Mouse (Mus musculus) midbrain, postnatal 0 days (tissue): Measurements from ENCODE around the gene Lrrc17. TPM values are rescaled to one million over a fixed set of nuclear protein-coding genes. Genes with fewer than 3 reads are reported as not detected.

Experiments used
- ATAC-seq: fragments of 200-750 bp; cut with Nextera tagmentation; 2 replicates; pipeline ENCODE4 v1.8.0; 2017; ENCODE audit warnings: moderate number of reproducible peaks, mild to moderate bottlenecking, moderate TSS enrichment, moderate library complexity; ENCODE audit not compliant: low FRiP score
- DNase-seq: peaks from one replicate; pipeline ENCODE4 v3.0.0-alpha.2; 2015; ENCODE audit warnings: low spot score
- H3K27ac ChIP-seq: fragments of 300-500 bp; sonication (generic); 2 replicates; pipeline ENCODE4 v1.5.1; 2014; ENCODE audit warnings: low read depth, mild to moderate bottlenecking, low read length, mixed read lengths
- H3K27me3 ChIP-seq: fragments of 300-500 bp; sonication (generic); 2 replicates; pipeline ENCODE4 v1.6.1; 2014; ENCODE audit warnings: low read length, control low read depth, mixed read lengths; ENCODE audit not compliant: insufficient read depth
- H3K36me3 ChIP-seq: fragments of 300-500 bp; sonication (generic); 2 replicates; pipeline ENCODE4 v1.6.1; 2014; ENCODE audit warnings: low read length, control low read depth, mixed read lengths; ENCODE audit not compliant: insufficient read depth
- H3K4me1 ChIP-seq: fragments of 300-500 bp; sonication (generic); 2 replicates; pipeline ENCODE4 v1.6.1; 2014; ENCODE audit warnings: mild to moderate bottlenecking, control low read depth, antibody characterized with exemption, low read length, mixed read lengths; ENCODE audit not compliant: insufficient read depth
- H3K4me2 ChIP-seq: fragments of 300-500 bp; sonication (generic); 2 replicates; pipeline ENCODE4 v1.6.1; 2014; ENCODE audit warnings: low read depth, mild to moderate bottlenecking, low read length, mixed read lengths; ENCODE audit not compliant: poor library complexity, severe bottlenecking
- H3K4me3 ChIP-seq: fragments of 300-500 bp; sonication (generic); 2 replicates; pipeline ENCODE4 v1.5.1; 2014; ENCODE audit warnings: low read depth, mild to moderate bottlenecking, low read length, moderate library complexity
- H3K9ac ChIP-seq: fragments of 300-500 bp; sonication (generic); replicated peaks from 2 replicates; pipeline ENCODE4 v1.6.1; 2014; ENCODE audit warnings: mild to moderate bottlenecking, low read length, moderate library complexity, mixed read lengths; ENCODE audit not compliant: poor library complexity, severe bottlenecking
- H3K9me3 ChIP-seq: fragments of 300-500 bp; sonication (generic); 2 replicates; pipeline ENCODE4 v1.6.1; 2016; ENCODE audit warnings: low read length, control low read depth
- CTCF ChIP-seq: IDR thresholded peaks from 2 replicates; pipeline ENCODE4 v1.5.1; 2016; ENCODE audit warnings: antibody characterized with exemption, mild to moderate bottlenecking
- WGBS: fragments of 180-500 bp; shearing (Covaris S2); extraction: QIAGEN DNeasy Blood & Tissue Kit; methylation state at CpG from one replicate; pipeline ENCODE4 v1.1.7; 2014; 5-methylcytosine and 5-hydroxymethylcytosine counted together
- polyA plus RNA-seq: library from polyadenylated mRNA; unstranded; fragments of >200 nt; fragmentation: Nextera tagmentation; extraction: Ambion mirVana; gene quantifications from 2 replicates; pipeline ENCODE4 v1.2.1, GENCODE M21; 2015
- total RNA-seq: library from RNA; depleted of rRNA; stranded (reverse); fragments of >200 nt; gene quantifications from 2 replicates; pipeline ENCODE4 v1.2.3, GENCODE M21; 2014

Gene Lrrc17
- total and polyA plus RNA-seq, 2 experiments from 2014 or later: 3.3 to 4.5 TPM

DNA sequence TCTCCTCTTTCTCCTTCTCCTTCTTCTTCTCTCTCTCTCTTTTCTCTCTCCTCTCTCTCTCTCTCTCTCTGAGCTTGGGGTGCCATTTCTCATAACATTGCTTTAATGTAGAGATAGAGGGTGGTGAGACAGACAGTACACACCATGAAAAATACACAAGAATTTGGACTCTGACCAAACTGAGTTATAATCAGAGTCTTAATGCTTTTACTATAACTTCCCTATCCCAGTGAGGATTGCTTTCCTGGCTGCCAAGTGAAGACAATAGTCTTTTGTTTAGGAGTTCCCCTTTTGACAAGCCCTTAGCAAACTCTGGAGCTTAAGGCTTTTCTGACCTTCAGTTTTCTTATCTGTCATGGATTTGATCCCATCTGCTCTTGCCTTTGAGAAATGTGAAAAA is 1.9 kb downstream of the Lrrc17 start:
- H3K4me2 ChIP-seq: no peak overlapping the region
- no peak for ATAC-seq
- no peak overlapping the region for H3K27ac ChIP-seq
- H3K4me1 ChIP-seq: no peaks in the 10 kb centered on the region
- no peaks in the 10 kb centered on the region for H3K36me3 ChIP-seq
- H3K27me3 ChIP-seq: no peaks in the 10 kb centered on the region
- no peak overlapping the region for H3K9ac ChIP-seq
- no peaks in the 10 kb centered on the region for H3K9me3 ChIP-seq
- no peak for DNase-seq
- no peak for TF ChIP-seq CTCF
- no peak overlapping the region for H3K4me3 ChIP-seq

- no peak for TF ChIP-seq CTCF
- DNase-seq (no peak), ATAC-seq (no peak)
- 72% methylated on average over 4 of the region's 4 CpGs for WGBS
- no peak overlapping the region for H3K9ac ChIP-seq
- no peak overlapping the region for H3K27ac ChIP-seq
- H3K4me2 ChIP-seq: no peak overlapping the region
- no peaks in the 10 kb centered on the region for H3K27me3 ChIP-seq
- no peaks in the 10 kb centered on the region for H3K36me3 ChIP-seq
- no peaks in the 10 kb centered on the region for H3K4me1 ChIP-seq
- no peak overlapping the region for H3K4me3 ChIP-seq
- H3K9me3 ChIP-seq: no peaks in the 10 kb centered on the region
Observed at GRCm38 (mm10) chr5:21545786-21546185, 2.4 kb downstream of the Lrrc17 start.

DNA sequence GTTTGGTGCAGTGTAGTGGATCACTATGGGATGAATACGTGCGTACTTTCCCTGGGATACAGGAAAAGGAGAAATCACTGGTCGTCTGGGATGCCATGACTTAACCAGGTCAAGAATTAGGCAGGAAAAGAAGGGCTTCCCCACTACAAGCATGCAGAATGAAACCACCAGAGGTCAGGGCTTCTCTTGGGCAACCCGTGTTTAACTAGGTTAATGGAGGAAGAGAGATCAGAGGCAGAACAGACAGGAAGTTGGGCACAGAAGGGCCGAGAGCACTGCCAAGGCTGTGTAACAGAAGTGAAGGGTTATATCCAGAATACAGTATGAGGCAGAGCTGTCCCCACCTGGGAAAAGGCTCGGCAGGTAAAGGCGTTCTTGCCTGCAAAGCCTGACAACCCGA is 3.6 kb downstream of the Lrrc17 start:
- Histone ChIP-seq H3K4me3 (no peak overlapping the region), H3K36me3 (no peaks in the 10 kb centered on the region), H3K27ac (no peak overlapping the region), H3K9ac (no peak overlapping the region), H3K9me3 (no peaks in the 10 kb centered on the region), H3K4me1 (no peaks in the 10 kb centered on the region), H3K4me2 (no peak overlapping the region), H3K27me3 (no peaks in the 10 kb centered on the region)
- WGBS: 84% methylated on average over 8 of the region's 8 CpGs
- no peak for TF ChIP-seq CTCF
- ATAC-seq: no peak
- DNase-seq: no peak

DNA sequence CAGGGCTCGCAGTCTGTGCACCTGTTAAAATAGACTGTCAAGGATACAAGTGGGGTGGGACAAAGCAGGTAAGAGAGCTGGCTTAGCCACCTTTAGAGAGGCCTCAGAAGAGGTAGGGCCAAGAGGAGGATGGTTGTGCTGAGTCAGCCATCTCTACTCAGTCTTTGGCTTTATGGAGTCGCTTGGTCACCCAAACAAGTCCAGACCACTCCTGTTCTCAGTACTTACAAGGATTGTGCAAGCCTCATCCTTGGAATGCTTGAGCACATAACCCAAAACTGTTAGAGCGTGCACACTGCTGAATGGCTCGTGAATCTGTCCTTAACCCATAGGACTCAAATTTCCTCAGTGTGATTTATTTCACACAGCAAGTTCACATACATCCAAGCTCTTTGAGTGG is 10.3 kb downstream of the Lrrc17 start:
- no peak for ATAC-seq
- 87% methylated on average over 4 of the region's 4 CpGs for WGBS

GRCm38 (mm10) chr5:21554732-21555131 is 11.4 kb downstream of the Lrrc17 start:
- ATAC-seq: no peak
- DNase-seq: no peak
- Histone ChIP-seq H3K4me2 (no peak overlapping the region), H3K4me3 (no peak overlapping the region), H3K27me3 (no peaks in the 10 kb centered on the region), H3K9ac (no peak overlapping the region), H3K27ac (no peak overlapping the region), H3K9me3 (no peaks in the 10 kb centered on the region), H3K4me1 (no peaks in the 10 kb centered on the region), H3K36me3 (no peaks in the 10 kb centered on the region)
- WGBS: 73% methylated on average over 1 of the region's 1 CpGs
- TF ChIP-seq CTCF: no peak

More for the DNA sequence above, 10.3 kb downstream of the Lrrc17 start:
- Histone ChIP-seq H3K27me3 (no peaks in the 10 kb centered on the region), H3K9me3 (no peaks in the 10 kb centered on the region), H3K4me3 (no peak overlapping the region), H3K27ac (no peak overlapping the region), H3K36me3 (no peaks in the 10 kb centered on the region), H3K4me1 (no peaks in the 10 kb centered on the region), H3K9ac (no peak overlapping the region), H3K4me2 (no peak overlapping the region)
- no peak for DNase-seq
- TF ChIP-seq CTCF: no peak

GRCm38 (mm10) chr5:21556502-21556901 is 13.1 kb downstream of the Lrrc17 start:
- Histone ChIP-seq H3K27me3 (no peaks in the 10 kb centered on the region), H3K9ac (no peak overlapping the region), H3K4me3 (no peak overlapping the region), H3K4me2 (no peak overlapping the region), H3K36me3 (no peaks in the 10 kb centered on the region), H3K4me1 (no peaks in the 10 kb centered on the region), H3K27ac (no peak overlapping the region), H3K9me3 (no peaks in the 10 kb centered on the region)
- ATAC-seq (no peak), DNase-seq (no peak)
- WGBS: 68% methylated on average over 3 of the region's 3 CpGs
- no peak for TF ChIP-seq CTCF
